Mouse (Mus musculus) brain, adult 2 months (tissue): ENCODE data around the gene Gm9733.
"Not testable (repeated sequence)": the region's sequence is repeated elsewhere in the genome, so short reads cannot be mapped to it uniquely, and the experiment has no call there.

Experiments
- DNase-seq: peaks from one replicate; pipeline ENCODE4 v3.0.0; 2011; ENCODE audit warnings: low read depth, low spot score

Gene Gm9733

DNA sequence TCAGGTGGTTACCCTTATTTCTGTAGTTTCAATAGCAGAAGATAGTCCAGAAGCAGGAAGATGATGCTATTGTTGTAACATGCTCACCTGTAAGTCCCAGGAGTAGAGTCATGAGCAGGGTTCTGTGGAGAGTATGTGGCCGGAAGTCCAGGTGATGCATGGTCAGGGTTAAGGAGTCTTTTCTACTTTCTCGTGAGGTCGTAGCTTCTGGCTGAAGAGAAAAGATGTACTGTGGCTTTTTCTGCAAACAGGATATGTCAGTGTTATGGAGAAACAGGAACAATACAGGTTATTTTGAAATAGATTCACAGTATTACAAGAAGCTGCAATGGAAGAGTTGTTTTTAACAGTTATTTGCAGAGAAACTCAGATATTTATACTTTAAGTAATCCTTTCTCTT is at the start of gene Gm9733:
TSS of gene Gm9733 (minus strand) at position 240 of the 400 bp plus-strand sequence.
- no peak for DNase-seq

DNA sequence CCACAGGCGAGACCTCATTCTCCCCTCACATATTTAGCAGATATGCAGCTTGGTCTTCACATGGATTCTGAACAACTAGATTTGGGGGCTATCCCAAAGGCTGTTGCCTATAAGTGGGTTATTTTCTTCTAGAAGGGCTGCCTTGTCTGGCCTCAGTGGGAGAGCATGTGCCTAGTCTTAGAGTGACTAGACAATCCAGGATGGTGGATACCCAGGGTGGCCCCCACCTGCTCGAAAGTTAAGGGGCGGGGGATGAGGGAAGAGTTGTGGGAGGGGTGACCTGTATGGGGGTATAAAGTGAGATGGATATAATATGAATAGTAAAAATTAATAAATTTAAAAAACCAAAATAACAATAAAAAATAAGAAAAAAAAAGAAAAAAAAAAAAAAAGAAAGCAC is 23.6 kb upstream of the Gm9733 start:
- DNase-seq: not testable (repeated sequence)

DNA sequence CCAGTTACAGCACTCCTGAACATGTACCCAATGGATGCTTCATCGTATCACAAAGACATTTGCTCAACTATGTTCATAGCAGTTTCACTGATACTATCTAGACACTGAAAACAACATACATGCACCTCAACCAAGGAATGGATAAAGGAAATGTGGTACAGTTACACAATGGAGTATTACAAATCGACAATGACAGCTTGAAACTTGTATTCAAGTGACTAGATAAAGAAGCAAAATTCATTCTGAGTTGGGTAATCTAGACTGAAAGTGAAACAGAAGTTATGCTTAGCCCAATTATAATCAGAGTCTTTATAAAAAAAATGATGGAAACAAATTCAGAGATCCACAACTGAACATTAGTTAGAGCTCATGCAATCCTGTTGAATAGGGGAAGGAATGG is 18.2 kb upstream of the Gm9733 start:
- not testable (repeated sequence) for DNase-seq

DNA sequence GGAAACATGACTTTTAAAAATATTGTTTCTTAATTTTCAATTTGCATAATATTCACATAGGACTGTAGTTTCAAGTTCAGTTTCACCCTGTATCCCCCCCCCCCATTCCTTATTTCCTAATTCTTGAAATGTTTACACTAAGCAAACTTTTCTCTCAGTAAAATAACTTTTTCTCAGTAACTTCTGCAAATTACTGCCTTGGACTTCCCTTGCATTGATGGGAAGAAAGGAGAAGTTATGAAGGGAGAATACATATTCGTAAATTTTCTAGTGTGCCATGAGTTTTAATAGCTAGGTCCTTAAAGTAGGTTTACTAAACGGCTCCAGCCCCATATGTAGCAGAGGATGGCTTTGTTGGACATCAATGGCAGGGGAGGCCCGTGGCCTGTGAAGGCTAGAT is 13.5 kb upstream of the Gm9733 start:
- DNase-seq: not testable (repeated sequence)

DNA sequence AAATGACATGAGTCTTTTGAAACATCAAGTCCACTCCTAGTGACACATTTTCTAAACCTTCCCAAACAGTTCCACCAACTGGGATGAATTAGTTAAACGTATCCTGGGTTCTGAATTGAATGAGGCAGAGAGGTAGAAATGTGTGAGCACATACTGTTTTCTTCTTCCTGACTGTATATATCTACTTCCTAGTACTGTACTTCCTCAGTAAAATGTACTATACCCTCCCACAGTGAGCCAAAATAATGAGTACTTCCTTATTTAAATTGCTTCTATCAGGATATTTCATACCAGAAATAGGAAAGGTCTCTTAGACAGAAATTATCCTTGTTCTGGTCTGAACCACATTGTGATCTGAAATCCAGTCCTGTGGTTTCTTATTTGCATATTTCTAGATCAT is 8.2 kb upstream of the Gm9733 start:
- DNase-seq: no peak

DNA sequence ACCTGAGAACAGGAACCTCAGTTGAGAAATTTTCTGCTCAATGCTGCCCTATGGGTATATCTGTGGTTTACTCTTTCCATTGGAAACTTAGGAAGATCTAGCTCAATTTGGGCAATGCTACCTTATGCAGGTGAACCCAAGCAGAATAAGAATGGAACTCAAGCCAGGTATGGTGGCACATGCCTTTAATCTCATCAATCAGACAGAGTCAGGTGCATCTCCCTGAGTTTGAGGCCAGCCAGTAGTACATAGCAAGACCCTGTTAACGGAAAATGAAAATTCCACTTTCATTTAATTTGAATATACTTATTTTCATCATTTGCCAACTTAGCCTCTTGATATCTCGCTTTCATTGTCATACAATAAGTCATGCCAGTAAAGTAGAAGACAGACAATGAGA is 2.1 kb upstream of the Gm9733 start:
- DNase-seq: no peak

DNA sequence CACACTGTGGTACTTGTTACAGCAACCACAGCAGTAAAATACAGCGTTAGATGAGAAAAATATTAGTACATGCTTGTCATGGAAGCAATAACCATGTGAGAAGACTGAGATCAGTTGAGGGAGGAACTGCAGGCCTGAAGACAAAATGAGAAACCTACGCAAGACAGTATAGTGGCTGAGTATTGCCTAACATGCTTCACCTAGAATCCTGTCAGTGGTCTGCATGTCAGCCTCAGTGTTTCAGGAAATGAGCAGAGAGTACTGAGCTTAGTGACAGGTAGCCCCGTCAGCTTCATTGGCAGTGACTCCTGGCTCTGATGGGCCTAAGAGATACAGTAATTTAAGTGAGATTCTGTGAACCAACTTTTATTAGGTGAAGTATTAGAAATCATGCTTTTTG is 557 bp downstream of the Gm9733 start:
- no peak for DNase-seq

DNA sequence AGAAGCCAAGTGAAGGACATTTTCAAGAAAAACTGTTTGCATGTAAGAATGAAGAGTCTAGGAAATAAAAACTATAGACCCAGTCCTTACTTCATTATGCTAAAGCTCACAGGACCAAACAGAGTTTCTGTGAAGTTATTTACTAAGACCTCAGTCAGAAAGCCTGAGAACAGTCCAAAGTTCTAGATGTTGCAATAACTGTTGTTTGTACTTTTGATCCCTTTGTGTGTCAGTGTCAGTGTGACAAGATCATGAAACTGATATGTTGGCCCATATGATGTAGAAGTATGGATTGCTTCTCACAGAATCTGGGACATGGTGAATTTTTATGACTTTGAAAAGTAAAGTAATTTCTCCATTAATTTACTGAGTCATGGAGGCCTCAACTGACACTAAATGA is 2.6 kb downstream of the Gm9733 start:
- DNase-seq: no peak

DNA sequence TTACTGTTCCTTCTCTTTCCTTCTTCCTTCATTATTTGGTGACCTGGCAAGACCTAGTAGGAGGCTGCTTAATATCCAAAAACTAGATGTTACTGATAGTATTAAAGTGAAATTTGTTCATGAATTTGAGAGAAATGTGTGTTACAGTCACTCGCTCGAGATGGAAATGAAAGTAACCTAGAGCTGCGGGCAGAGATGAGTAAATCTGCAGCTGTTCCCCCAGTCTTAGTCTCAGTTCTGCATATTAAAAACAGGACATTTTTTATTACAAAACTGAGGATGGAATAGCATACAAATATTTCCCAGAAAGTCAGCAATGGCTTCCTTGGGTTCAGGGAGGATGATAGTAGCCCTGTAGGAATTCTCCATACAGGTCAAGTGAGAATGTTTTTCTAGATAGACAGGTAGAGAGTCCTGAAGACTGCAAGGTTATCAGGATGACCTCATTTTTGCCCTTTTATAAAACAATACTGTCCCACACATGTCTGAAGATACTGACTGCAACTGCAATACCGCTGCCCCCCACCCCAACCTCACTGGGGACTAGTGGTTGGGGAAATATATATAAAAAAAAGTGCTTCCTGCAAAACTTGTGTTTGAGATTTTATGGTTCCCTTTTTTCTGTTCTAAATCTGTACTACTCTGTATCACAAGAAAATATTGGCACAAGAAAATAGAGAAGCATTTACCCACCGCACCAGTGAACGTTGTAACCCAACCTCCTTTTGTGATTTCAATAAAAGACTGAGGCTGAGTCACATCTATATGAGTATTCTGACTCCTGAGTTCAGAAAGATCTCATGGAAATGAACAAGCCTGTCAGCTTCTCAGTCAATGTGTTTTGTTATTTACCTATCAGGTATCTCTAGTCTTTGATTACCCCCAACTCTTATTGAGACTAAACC is 47.4 kb downstream of the Gm9733 start:
- DNase-seq: no peak

DNA sequence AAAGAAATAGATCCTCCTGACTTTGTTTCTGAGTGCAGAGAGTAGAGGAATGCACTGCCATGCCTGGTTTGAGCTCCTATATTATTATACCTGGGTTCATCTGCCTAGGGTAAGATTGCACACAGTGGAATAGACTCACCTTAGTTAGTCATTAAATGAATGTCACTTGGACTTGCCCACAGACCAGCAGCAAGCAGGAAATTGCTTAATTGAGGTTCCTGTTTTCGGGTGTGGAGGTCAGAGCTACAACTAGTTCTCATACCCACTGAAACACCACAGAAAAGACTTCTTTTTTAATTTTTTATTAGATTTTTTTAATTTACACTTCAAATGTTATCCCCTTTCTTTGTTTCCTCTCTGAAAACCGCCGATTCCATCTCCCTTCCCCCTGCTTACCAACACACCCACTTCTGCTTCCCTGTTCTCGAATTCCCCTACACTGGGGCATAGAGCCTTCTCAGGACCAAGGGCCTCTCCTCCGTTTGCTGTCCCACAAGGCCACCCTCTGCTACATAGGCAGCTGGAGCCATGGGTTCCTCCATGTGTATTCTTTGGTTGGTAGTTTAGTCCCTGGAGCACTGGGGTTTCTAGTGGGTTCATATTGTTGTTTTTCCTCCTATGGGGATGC is 56.1 kb downstream of the Gm9733 start:
- no peak for DNase-seq

DNA sequence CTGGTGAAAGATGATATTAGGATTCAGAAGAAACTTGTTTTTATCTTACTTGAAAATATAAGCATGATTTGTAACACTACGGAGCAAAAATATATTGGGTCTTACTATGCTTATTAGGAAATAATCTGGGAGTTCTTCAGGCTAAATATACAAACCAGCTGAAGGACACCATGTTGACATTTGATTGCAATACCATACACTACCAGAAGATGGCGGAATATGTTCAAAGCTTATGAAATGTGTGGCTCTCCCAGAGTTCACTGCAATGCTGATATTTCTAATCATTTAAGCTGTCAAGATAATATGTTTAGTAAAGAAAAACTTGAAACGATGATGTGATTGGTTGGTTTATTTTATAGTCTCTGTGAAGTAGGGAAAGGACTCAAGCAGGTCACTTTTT is 67.7 kb downstream of the Gm9733 start:
- DNase-seq: peak; percentile 55

DNA sequence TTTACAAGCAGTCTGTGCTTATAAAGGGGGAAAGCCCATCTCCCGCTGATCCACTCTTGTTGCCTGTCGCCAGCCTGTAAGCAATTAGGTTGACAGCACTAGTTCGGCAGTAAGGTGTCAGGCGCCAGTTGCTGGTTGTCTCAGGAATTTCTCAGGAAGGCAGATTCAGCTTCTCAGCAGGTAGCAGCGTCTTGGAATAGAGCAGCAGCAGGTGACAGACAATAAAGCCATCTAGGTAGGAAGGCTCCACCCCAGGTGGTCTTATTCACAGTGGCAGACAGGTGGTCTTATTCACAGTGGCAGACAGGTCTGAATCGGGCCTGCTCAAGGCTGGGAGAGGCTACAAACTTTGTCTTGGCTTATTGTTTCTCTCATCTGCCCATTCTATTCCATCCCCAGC is 76.4 kb downstream of the Gm9733 start:
- DNase-seq: no peak
